Mouse (Mus musculus) kidney, adult 2 months (tissue): ENCODE data around the gene E130114P18Rik.

Experiments used
- CTCF ChIP-seq: fragments of 200-500 bp; conservative IDR thresholded peaks from 2 replicates; pipeline ENCODE4 v1.5.1; 2011; ENCODE audit warnings: low read depth, mild to moderate bottlenecking, control low read depth, low read length, moderate library complexity, mixed read lengths; ENCODE audit not compliant: insufficient read depth, insufficient read length
- POLR2A ChIP-seq: fragments of 200-500 bp; IDR thresholded peaks from one replicate; pipeline ENCODE4 v1.6.1; 2011; ENCODE audit warnings: low read depth, low read length, control low read depth

DNA sequence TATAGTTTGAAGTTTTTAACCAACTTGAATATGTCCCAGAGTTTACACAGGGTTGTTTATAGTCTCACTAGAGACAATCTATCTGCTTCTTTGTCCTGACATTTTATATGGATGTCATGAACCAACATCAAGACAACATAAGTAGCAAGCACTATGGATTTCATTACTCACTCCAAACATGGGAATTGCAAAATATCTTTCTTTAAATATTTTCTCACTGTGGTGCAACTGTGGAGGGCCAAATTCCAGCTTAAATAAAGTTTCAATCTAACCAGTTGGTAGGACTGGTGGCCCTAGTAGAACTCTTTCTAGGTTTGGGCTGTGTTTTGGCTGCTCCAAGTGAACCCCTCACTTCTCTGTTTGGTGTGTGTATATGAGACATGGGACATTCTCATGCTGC lies 38.1 kb upstream of the E130114P18Rik start:
- TF ChIP-seq POLR2A, result no peak
- TF ChIP-seq CTCF, result no peak
